Mouse (Mus musculus) stomach, embryonic 14.5 days (tissue): Measurements from ENCODE around the gene Trim17. TPM values are rescaled to one million over a fixed set of nuclear protein-coding genes. Genes with fewer than 3 reads are reported as not detected.
A peak's percentile ranks its signal among the peaks of the same experiment; 100 is the strongest.

Source experiments
- ATAC-seq: fragments of 200-750 bp; cut with Nextera tagmentation; 2 replicates; pipeline ENCODE4 v1.8.0; 2017; ENCODE audit warnings: low read depth, moderate TSS enrichment; ENCODE audit not compliant: insufficient number of reproducible peaks, insufficient read depth, low FRiP score
- H3K27ac ChIP-seq: fragments of 300-500 bp; sonication (generic); 2 replicates; pipeline ENCODE4 v1.5.1; 2014; ENCODE audit warnings: mild to moderate bottlenecking, low read length, moderate library complexity, mixed read lengths
- H3K27me3 ChIP-seq: fragments of 300-500 bp; sonication (generic); 2 replicates; pipeline ENCODE4 v1.6.1; 2014; ENCODE audit warnings: low read length, control low read depth, mixed read lengths; ENCODE audit not compliant: control insufficient read depth, insufficient read depth
- H3K36me3 ChIP-seq: fragments of 300-500 bp; sonication (generic); 2 replicates; pipeline ENCODE4 v1.6.1; 2014; ENCODE audit warnings: mild to moderate bottlenecking, control low read depth, low read length, moderate library complexity, mixed read lengths; ENCODE audit not compliant: control insufficient read depth, insufficient read depth
- H3K4me1 ChIP-seq: fragments of 300-500 bp; sonication (generic); 2 replicates; pipeline ENCODE4 v1.6.1; 2014; ENCODE audit warnings: low read length, control low read depth, mixed read lengths; ENCODE audit not compliant: control insufficient read depth, insufficient read depth
- H3K4me2 ChIP-seq: fragments of 300-500 bp; sonication (generic); replicated peaks from 2 replicates; pipeline ENCODE4 v1.6.1; 2014; ENCODE audit warnings: low read depth, low read length, control low read depth
- H3K4me3 ChIP-seq: fragments of 300-500 bp; sonication (generic); 2 replicates; pipeline ENCODE4 v1.5.1; 2014; ENCODE audit warnings: low read depth, low read length, control low read depth
- H3K9ac ChIP-seq: fragments of 300-500 bp; sonication (generic); replicated peaks from 2 replicates; pipeline ENCODE4 v1.6.1; 2014; ENCODE audit warnings: low read depth, mild to moderate bottlenecking, control low read depth, low read length, moderate library complexity, mixed read lengths
- H3K9me3 ChIP-seq: fragments of 300-500 bp; sonication (generic); 2 replicates; pipeline ENCODE4 v1.6.1; 2016; ENCODE audit warnings: low read depth, low read length, control low read depth; ENCODE audit not compliant: control insufficient read depth
- WGBS: fragments of 180-500 bp; shearing (Covaris S2); extraction: QIAGEN DNeasy Blood & Tissue Kit; methylation state at CpG from one replicate; pipeline ENCODE4 v1.1.7; 2014; 5-methylcytosine and 5-hydroxymethylcytosine counted together
- polyA plus RNA-seq: library from polyadenylated mRNA; unstranded; fragments of >200 nt; fragmentation: Nextera tagmentation; extraction: Ambion mirVana; gene quantifications from 2 replicates; pipeline ENCODE4 v1.2.1, GENCODE M21; 2014

Gene Trim17
- polyA plus RNA-seq, 1 experiment from 2014 or later = 0.20 TPM

- H3K4me3 ChIP-seq = peak overlapping the region; percentile 96
- WGBS = 75% methylated on average over 3 of the region's 3 CpGs
- H3K27me3 ChIP-seq = no peaks in the 10 kb centered on the region
- no peak overlapping the region for H3K27ac ChIP-seq
- peak overlapping the region; percentile 99 for H3K4me2 ChIP-seq
- H3K9me3 ChIP-seq = no peaks in the 10 kb centered on the region
- H3K9ac ChIP-seq = peak overlapping the region; percentile 29
- peaks cover 17% of the 10 kb centered on the region for H3K4me1 ChIP-seq
- peaks cover 10% of the 10 kb centered on the region; the same call in 1 of the 2 replicates for H3K36me3 ChIP-seq
- ATAC-seq = no peak
These were observed 24.7 kb downstream of the Trim17 start for GRCm38 (mm10) chr11:58979183-58979582.

GRCm38 (mm10) chr11:58979661-58980060 lies 25.2 kb downstream of the Trim17 start:
- Histone ChIP-seq H3K4me2 (peak overlapping the region; percentile 99), H3K27me3 (no peaks in the 10 kb centered on the region), H3K9me3 (no peaks in the 10 kb centered on the region), H3K4me1 (peaks cover 17% of the 10 kb centered on the region), H3K9ac (peak overlapping the region; percentile 29), H3K27ac (no peak overlapping the region), H3K4me3 (peak overlapping the region; percentile 96), H3K36me3 (peaks cover 12% of the 10 kb centered on the region; the same call in 1 of the 2 replicates)
- 69% methylated on average over 7 of the region's 7 CpGs for WGBS
- ATAC-seq = no peak

GRCm38 (mm10) chr11:58980381-58980990 lies 26.0 kb downstream of the Trim17 start:
- Histone ChIP-seq H3K4me3 (no peak overlapping the region), H3K36me3 (peaks cover 20% of the 10 kb centered on the region; the same call in 1 of the 2 replicates), H3K27me3 (no peaks in the 10 kb centered on the region), H3K27ac (no peak overlapping the region), H3K4me1 (peaks cover 17% of the 10 kb centered on the region), H3K4me2 (peak overlapping the region; percentile 99; the same call in 1 of the 2 replicates), H3K9ac (0 out of 2 replicates have a peak overlapping the region, but pooled peaks have one; percentile 29), H3K9me3 (no peaks in the 10 kb centered on the region)
- ATAC-seq = no peak
- 64% methylated on average over 5 of the region's 5 CpGs for WGBS

- Histone ChIP-seq H3K36me3 (peaks cover 27% of the 10 kb centered on the region; the same call in 1 of the 2 replicates), H3K9ac (no peak overlapping the region)
- 60% methylated on average over 14 of the region's 14 CpGs for WGBS
These were observed 27.3 kb downstream of the Trim17 start for GRCm38 (mm10) chr11:58981541-58982447.

GRCm38 (mm10) chr11:58982471-58983097 lies 28.1 kb downstream of the Trim17 start:
- Histone ChIP-seq H3K27ac (no peak overlapping the region), H3K36me3 (peaks cover 32% of the 10 kb centered on the region; the same call in 1 of the 2 replicates), H3K4me3 (no peak overlapping the region), H3K27me3 (no peaks in the 10 kb centered on the region), H3K9ac (no peak overlapping the region), H3K9me3 (no peaks in the 10 kb centered on the region), H3K4me1 (peaks cover 17% of the 10 kb centered on the region), H3K4me2 (no peak overlapping the region)
- ATAC-seq = no peak
- 88% methylated on average over 18 of the region's 18 CpGs for WGBS

More at GRCm38 (mm10) chr11:58981541-58982447, 27.3 kb downstream of the Trim17 start:
- ATAC-seq = no peak
- no peak overlapping the region for H3K27ac ChIP-seq
- H3K4me2 ChIP-seq = no peak overlapping the region
- peaks cover 17% of the 10 kb centered on the region for H3K4me1 ChIP-seq
- H3K4me3 ChIP-seq = no peak overlapping the region
- H3K27me3 ChIP-seq = no peaks in the 10 kb centered on the region
- no peaks in the 10 kb centered on the region for H3K9me3 ChIP-seq

- H3K4me3 ChIP-seq = no peak overlapping the region
- no peak overlapping the region for H3K27ac ChIP-seq
- no peak for ATAC-seq
- no peak overlapping the region for H3K9ac ChIP-seq
- no peaks in the 10 kb centered on the region for H3K27me3 ChIP-seq
- H3K36me3 ChIP-seq = peaks cover 42% of the 10 kb centered on the region
- peaks cover 15% of the 10 kb centered on the region for H3K4me1 ChIP-seq
- no peaks in the 10 kb centered on the region for H3K9me3 ChIP-seq
- H3K4me2 ChIP-seq = no peak overlapping the region
- WGBS = 86% methylated on average over 6 of the region's 6 CpGs
These were observed 29.3 kb downstream of the Trim17 start for GRCm38 (mm10) chr11:58983691-58984341.

- H3K27me3 ChIP-seq = no peaks in the 10 kb centered on the region
- H3K9ac ChIP-seq = no peak overlapping the region
- 89% methylated on average over 7 of the region's 7 CpGs for WGBS
- H3K4me2 ChIP-seq = no peak overlapping the region
- H3K4me3 ChIP-seq = no peak overlapping the region
- H3K9me3 ChIP-seq = no peaks in the 10 kb centered on the region
- peaks cover 48% of the 10 kb centered on the region for H3K36me3 ChIP-seq
- H3K27ac ChIP-seq = no peak overlapping the region
- H3K4me1 ChIP-seq = peaks cover 7% of the 10 kb centered on the region
- no peak for ATAC-seq
These were observed 30.2 kb downstream of the Trim17 start for GRCm38 (mm10) chr11:58984657-58985056.
